Mouse (Mus musculus) liver, embryonic 14.5 days (tissue): Measurements from ENCODE around the gene Kif17. TPM values are rescaled to one million over a fixed set of nuclear protein-coding genes. Genes with fewer than 3 reads are reported as not detected.
A peak's percentile ranks its signal among the peaks of the same experiment; 100 is the strongest.

Experiments used
- ATAC-seq: fragments of 200-750 bp; cut with Nextera tagmentation; 2 replicates; pipeline ENCODE4 v1.8.0; 2017; ENCODE audit warnings: moderate number of reproducible peaks, mild to moderate bottlenecking, moderate library complexity; ENCODE audit not compliant: insufficient read depth
- DNase-seq, 3 experiments: peaks; one replicate each; pipeline ENCODE4 v3.0.0-alpha.2; 2012 to 2013; ENCODE audit warnings: low read depth in 3 of 3, low spot score in 3 of 3
- H3K27ac ChIP-seq: fragments of 300-500 bp; sonication (generic); 2 replicates; pipeline ENCODE4 v1.5.1; 2014; ENCODE audit warnings: moderate library complexity, mild to moderate bottlenecking, control low read depth, inconsistent platforms
- H3K27me3 ChIP-seq: fragments of 300-500 bp; sonication (generic); 2 replicates; pipeline ENCODE4 v1.6.1; 2014; ENCODE audit warnings: mild to moderate bottlenecking, low read length, moderate library complexity; ENCODE audit not compliant: control insufficient read depth, insufficient read depth
- H3K36me3 ChIP-seq: fragments of 300-500 bp; sonication (generic); replicated peaks from 2 replicates; pipeline ENCODE4 v1.6.1; 2014; ENCODE audit warnings: low read depth; ENCODE audit not compliant: control insufficient read depth, insufficient read depth
- H3K4me1 ChIP-seq, 2 experiments: fragments of 200-500 bp in 1 of 2; fragments of 300-500 bp in 1 of 2; sonication (generic) in 1 of 2; replicated peaks; 2 replicates each; pipeline ENCODE4 v1.6.1; 2012 to 2014; ENCODE audit warnings: antibody characterized with exemption in 1 of 2, inconsistent platforms in 1 of 2, low read length in 1 of 2; ENCODE audit not compliant: control insufficient read depth in 2 of 2, insufficient read depth in 2 of 2
- H3K4me2 ChIP-seq: fragments of 300-500 bp; sonication (generic); 2 replicates; pipeline ENCODE4 v1.6.1; 2014; ENCODE audit warnings: low read depth, mild to moderate bottlenecking, control low read depth, moderate library complexity
- H3K4me3 ChIP-seq, 2 experiments: fragments of 200-500 bp in 1 of 2; fragments of 300-500 bp in 1 of 2; sonication (generic) in 1 of 2; 2 replicates each; pipeline ENCODE4 v1.5.1; 2012 to 2014; ENCODE audit warnings: low read depth in 2 of 2, low read length in 2 of 2, mild to moderate bottlenecking in 2 of 2, control low read depth in 1 of 2, inconsistent platforms in 1 of 2, moderate library complexity in 1 of 2; ENCODE audit not compliant: insufficient read depth in 1 of 2
- H3K9ac ChIP-seq: fragments of 300-500 bp; sonication (generic); replicated peaks from 2 replicates; pipeline ENCODE4 v1.6.1; 2014; ENCODE audit warnings: mild to moderate bottlenecking, control low read depth, moderate library complexity
- H3K9me3 ChIP-seq: fragments of 300-500 bp; sonication (generic); 2 replicates; pipeline ENCODE4 v1.6.1; 2016; ENCODE audit warnings: low read length, mixed read lengths; ENCODE audit not compliant: control insufficient read depth
- CTCF ChIP-seq: IDR thresholded peaks from 2 replicates; pipeline ENCODE4 v1.5.1; 2016; ENCODE audit warnings: antibody characterized with exemption, low read depth, control low read depth
- EP300 ChIP-seq: IDR thresholded peaks from 2 replicates; pipeline ENCODE4 v1.6.1; 2016; ENCODE audit warnings: antibody characterized with exemption, low read depth
- whole genome bisulfite sequencing: fragments of 180-500 bp; shearing (Covaris S2); extraction: QIAGEN DNeasy Blood & Tissue Kit; methylation state at CpG from one replicate; pipeline ENCODE4 v1.1.7; 2014; ENCODE audit not compliant: insufficient replicate concordance; 5-methylcytosine and 5-hydroxymethylcytosine counted together
- polyA plus RNA-seq, 2 experiments: library from polyadenylated mRNA; depleted of rRNA in 1 of 2; stranded (reverse) in 1 of 2; unstranded in 1 of 2; fragments of >200 nt; fragmentation: Nextera tagmentation in 1 of 2; extraction: Ambion mirVana in 1 of 2; gene quantifications; 2 replicates each; pipeline versions ENCODE4 v1.2.1 to v1.2.3; 2012 to 2014

Kif17 gene
- polyA plus RNA-seq, 2 experiments, result 0.06 to 0.19 TPM

DNA sequence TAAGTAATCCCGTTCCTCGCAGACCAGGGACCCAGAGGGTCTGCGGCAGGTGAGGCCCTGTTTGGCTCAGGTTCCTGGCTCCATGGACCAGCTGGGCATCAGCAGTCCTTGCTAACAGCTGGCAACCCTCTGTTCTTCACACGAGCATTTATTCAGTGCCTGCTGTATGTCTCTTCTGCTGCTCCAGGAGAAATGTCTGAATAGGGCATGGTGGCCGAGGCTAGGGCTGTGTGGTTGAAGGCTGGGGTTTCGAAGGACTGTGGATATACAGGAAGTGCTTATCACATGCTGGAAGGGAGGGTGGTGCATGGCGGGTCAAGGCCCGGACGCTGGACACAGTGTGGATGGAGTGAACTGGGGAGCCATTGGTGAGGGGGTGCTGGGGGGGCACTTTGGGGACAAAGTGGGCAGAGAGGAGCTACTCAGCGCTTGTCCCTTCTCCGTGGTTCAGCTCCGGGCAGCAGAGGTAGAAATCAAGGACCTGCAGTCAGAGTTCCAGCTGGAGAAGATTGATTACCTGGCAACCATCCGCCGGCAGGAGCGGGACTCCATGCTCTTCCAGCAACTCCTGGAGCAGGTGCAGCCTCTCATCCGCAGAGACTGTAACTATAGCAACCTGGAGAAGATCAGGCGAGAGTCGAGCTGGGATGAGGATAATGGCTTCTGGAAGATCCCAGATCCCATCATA lies 43.2 kb downstream of the Kif17 start:
- Histone ChIP-seq H3K27ac (no peak overlapping the region), H3K9ac (no peak overlapping the region), H3K27me3 (no peaks in the 10 kb centered on the region), H3K4me3 (no peak overlapping the region), H3K36me3 (no peaks in the 10 kb centered on the region), H3K9me3 (no peaks in the 10 kb centered on the region), H3K4me2 (no peak overlapping the region), H3K4me1 (no peaks in the 10 kb centered on the region)
- 64% methylated on average over 18 of the region's 18 CpGs for WGBS
- ATAC-seq (no peak), DNase-seq (no peak)
- TF ChIP-seq EP300 (no peak), CTCF (no peak)

- Histone ChIP-seq H3K4me3 (no peak overlapping the region), H3K27ac (no peak overlapping the region), H3K9me3 (no peaks in the 10 kb centered on the region), H3K36me3 (no peaks in the 10 kb centered on the region), H3K27me3 (no peaks in the 10 kb centered on the region), H3K4me2 (no peak overlapping the region), H3K9ac (no peak overlapping the region), H3K4me1 (no peaks in the 10 kb centered on the region)
- ATAC-seq, result no peak
- DNase-seq, result no peak
- TF ChIP-seq CTCF (no peak), EP300 (no peak)
- 78% methylated on average over 11 of the region's 14 CpGs for WGBS
Observed at GRCm38 (mm10) chr4:138293949-138294550, 43.8 kb downstream of the Kif17 start.

DNA sequence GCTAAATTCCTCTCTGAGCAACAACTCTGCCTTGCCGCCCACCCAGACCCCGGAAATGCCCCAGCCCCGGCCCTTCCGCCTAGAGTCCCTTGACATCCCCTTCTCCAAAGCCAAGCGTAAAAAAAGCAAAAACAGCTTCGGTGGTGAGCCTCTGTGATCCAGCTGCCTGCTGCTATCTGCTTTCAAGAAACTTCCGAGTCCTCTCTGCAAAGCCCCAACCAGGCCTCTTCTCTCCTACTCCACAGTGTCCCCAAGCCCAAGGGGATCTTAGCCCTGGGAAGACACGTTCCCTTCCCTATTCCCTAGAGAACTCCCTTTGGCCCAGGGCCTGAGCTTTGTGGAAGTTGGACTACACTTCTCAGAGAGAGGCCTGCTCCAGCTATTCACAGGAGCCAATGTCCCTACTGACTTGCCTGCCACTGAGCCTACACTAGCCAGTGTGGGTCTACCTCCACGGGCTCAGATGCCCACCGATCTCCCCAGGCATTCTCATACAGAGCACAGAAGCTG lies 51.1 kb downstream of the Kif17 start:
- no peaks in the 10 kb centered on the region for H3K27me3 ChIP-seq
- peaks cover 4 to 17% of the 10 kb centered on the region in 2 experiments for H3K4me1 ChIP-seq
- H3K4me3 ChIP-seq, result no peak overlapping the region
- TF ChIP-seq EP300, result no peak
- TF ChIP-seq CTCF, result no peak
- no peak overlapping the region for H3K27ac ChIP-seq
- H3K36me3 ChIP-seq, result no peaks in the 10 kb centered on the region
- H3K9ac ChIP-seq, result no peak overlapping the region
- ATAC-seq (no peak), DNase-seq (no peak)
- 70% methylated on average over 10 of the region's 10 CpGs for WGBS
- no peak overlapping the region for H3K4me2 ChIP-seq
- H3K9me3 ChIP-seq, result no peaks in the 10 kb centered on the region

DNA sequence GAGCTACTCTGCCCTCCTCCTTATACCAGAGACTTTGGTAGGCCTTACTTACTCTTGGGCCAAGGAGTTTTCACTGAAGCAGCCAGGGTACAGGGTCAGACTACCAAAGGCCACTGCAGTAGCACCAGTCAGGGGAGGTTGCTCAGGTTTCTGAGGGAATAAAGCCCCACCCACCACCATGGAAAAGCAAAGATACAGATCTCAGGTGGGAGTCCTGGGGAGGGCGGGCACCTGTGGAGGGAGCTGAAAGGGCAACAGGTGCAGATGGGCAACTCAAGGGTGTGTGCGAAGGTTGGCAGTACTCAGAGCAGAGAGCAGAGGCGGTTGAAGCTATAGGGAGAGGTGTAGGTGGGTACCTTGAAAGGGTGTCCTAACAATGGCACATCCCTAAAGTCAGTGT lies 52.8 kb downstream of the Kif17 start:
- Histone ChIP-seq H3K9me3 (no peaks in the 10 kb centered on the region), H3K4me2 (peak overlapping the region; percentile 79), H3K27me3 (no peaks in the 10 kb centered on the region), H3K4me3 (no peak overlapping the region), H3K27ac (no peak overlapping the region), H3K36me3 (peaks cover 8% of the 10 kb centered on the region), H3K9ac (no peak overlapping the region), H3K4me1 (peaks cover 4 to 17% of the 10 kb centered on the region in 2 experiments)
- DNase-seq, result no peak
- no peak for TF ChIP-seq CTCF
- no peak for TF ChIP-seq EP300
- no peak for ATAC-seq
- 90% methylated on average over 3 of the region's 3 CpGs for WGBS

- H3K4me2 ChIP-seq, result peak overlapping the region; percentile 79
- TF ChIP-seq CTCF, result no peak
- TF ChIP-seq EP300, result no peak
- peak overlapping the region; percentile 59 for H3K9ac ChIP-seq
- peak overlapping the region; percentile 92 to 93 for H3K4me3 ChIP-seq
- H3K27me3 ChIP-seq, result no peaks in the 10 kb centered on the region
- H3K36me3 ChIP-seq, result peaks cover 12% of the 10 kb centered on the region
- 7% methylated on average over 18 of the region's 18 CpGs for WGBS
- H3K27ac ChIP-seq, result peak overlapping the region; percentile 70
- no peak for ATAC-seq
- DNase-seq, result no peak
- H3K4me1 ChIP-seq, result peaks cover 4 to 17% of the 10 kb centered on the region in 2 experiments
- H3K9me3 ChIP-seq, result no peaks in the 10 kb centered on the region
Observed at GRCm38 (mm10) chr4:138303742-138304141, 53.5 kb downstream of the Kif17 start.
